Mouse (Mus musculus) urinary bladder, postnatal 10 days (tissue): ENCODE data around the gene Ugt1a9.
A peak's percentile ranks its signal among the peaks of the same experiment; 100 is the strongest.
"Not testable (repeated sequence)": the region's sequence is repeated elsewhere in the genome, so short reads cannot be mapped to it uniquely, and the experiment has no call there.

Source experiments
- DNase-seq: peaks from one replicate; pipeline ENCODE4 v3.0.0; 2022; ENCODE audit warnings: low spot score

Gene Ugt1a9

GRCm38 (mm10) chr1:88220336-88220735 is 149.7 kb downstream of the Ugt1a9 start:
- DNase-seq = no peak

DNA sequence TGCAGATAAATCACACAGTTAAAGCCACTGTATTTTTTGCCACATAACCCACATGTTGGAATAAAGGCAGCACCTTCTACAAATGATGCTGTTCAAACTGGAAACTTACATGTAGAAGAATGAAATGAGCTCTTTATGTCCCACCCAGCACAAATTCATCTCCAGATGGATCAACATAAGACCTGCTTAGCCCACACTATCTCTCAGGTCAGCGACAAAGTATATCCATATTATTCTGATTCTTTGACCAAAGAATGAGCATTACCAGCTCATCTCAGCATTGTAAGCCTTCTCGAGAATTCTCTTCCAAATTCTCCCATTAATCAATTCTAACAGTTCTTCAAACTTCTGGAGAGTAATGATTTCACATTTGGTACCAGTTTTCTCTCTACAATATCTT is 151.6 kb downstream of the Ugt1a9 start:
- DNase-seq = no peak

DNA sequence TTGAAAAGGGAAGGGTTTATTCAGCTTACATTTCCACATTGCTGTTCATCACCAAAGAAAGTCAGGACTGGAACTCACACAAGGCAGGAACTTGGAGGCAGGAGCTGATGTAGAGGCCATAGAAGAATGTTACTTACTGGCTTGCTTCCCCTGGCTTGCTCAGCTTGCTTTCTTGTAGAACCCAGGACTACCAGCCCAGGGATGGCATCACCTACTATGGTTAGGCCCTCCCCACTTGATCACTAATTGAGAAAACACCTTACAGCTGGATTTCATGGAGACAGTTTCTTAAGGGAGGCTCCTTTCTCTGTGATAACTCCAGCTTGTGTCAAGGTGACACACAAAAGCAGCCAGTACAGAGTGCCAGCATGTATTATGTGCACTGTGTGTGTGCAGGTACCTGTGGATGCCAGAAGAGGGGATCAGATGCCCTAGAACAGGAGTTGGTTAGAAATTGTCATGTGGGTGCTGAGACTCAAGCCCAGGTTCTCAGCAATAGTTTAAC is 152.5 kb downstream of the Ugt1a9 start:
- DNase-seq = not testable (repeated sequence)

- DNase-seq = no peak
Observed at GRCm38 (mm10) chr1:88223591-88223990, 153.0 kb downstream of the Ugt1a9 start.

DNA sequence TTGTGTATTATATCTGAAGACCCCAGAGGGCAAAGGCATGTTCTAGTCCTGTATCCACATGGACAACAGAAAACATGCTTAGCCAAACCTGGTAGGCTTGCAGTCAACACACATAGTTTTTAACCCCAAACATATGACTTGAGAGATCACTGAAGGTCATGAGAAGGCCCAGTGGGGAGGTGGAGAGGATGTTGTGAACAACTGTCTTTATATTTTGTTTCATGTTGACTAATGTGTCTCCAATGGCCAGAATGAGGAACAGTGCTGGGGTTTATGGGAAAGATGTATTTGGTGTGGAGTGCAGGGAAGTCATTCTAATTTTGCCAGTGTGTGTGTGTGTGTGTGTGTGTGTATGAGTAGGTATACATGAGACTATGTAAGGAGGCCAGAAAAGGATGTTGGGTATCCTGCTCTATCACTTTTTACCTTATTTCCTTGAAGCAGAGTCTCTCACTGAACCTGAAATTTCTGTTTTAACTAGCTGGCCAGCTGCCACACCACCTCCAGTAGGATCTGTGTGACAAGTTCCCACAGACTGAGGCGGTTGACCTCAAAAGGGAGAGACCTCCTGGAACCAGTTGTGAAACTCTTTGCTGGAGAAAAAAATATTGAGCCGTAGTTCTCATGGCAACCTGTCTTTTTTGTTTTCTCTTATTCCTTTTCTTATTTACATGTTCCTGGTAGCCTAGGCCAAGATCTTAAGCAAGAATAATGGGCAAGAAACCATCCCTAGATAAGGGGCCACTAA is 153.6 kb downstream of the Ugt1a9 start:
- DNase-seq = no peak

GRCm38 (mm10) chr1:88225301-88225700 is 154.7 kb downstream of the Ugt1a9 start:
- DNase-seq = not testable (repeated sequence)

- no peak for DNase-seq
Observed at GRCm38 (mm10) chr1:88225741-88226140, 155.1 kb downstream of the Ugt1a9 start.

DNA sequence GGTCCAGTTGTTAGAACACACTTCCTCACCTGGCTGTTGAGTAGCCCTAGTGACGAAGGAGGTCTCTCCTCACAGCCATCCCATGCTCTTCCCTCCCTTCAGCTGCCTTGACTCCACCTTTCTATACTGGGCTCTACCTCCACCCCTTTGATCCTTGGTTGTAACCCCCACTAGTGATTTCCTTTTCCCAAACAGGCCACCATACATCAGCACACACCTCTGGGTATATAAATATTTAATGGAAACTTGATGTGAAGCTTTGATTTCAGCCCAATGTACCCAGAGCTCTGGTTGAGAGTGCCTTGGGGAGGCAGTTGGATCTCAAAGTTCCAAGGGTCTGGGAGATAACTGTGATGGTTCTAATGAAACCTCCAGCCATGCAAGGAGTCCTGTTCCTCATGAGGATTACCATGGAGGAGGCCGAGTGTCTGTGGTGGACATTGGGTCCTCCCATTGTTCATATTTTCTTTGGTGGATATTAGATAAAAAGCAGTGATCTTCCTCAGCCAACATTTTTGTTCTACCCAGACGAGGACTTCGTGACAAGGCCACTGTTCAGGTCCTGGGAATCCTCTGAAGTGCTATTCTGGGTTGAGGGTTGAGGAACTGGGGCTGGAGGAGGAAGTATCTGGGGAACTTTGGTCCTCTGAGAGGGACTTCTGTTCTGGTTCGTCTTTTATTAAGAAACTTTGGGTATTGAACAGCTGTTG is 156.2 kb downstream of the Ugt1a9 start, which contains the start of gene Mroh2a:
Mroh2a (plus strand) TSS at position 317 of the 710 bp plus-strand sequence.
- peak; percentile 13 for DNase-seq

- DNase-seq = peak; percentile 12
Observed at GRCm38 (mm10) chr1:88227482-88227881, 156.9 kb downstream of the Ugt1a9 start.

- peak; percentile 23 for DNase-seq
Observed at GRCm38 (mm10) chr1:88228121-88228520, 157.5 kb downstream of the Ugt1a9 start.

- DNase-seq = peak; percentile 11
Observed at GRCm38 (mm10) chr1:88229566-88229965, 159.0 kb downstream of the Ugt1a9 start.

DNA sequence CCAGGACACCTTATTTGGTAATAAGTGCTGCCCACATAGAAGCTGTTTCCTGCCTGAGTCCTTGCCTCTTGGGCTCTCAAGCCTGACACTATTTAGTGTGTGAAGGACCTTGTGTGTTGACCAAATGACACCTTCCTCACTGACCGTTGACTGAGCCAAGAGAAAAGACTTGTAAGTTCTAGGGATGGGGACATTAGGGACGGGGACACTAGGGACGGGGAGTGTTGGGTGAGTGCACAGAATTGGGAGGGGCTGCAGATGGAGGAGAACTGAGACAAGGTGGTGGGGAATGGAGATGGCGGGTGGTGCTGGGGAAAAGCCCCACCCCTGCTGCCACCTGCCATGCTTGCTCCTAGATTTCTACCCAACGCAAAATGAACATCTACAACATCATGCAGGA is 159.4 kb downstream of the Ugt1a9 start:
- DNase-seq = peak; percentile 30

DNA sequence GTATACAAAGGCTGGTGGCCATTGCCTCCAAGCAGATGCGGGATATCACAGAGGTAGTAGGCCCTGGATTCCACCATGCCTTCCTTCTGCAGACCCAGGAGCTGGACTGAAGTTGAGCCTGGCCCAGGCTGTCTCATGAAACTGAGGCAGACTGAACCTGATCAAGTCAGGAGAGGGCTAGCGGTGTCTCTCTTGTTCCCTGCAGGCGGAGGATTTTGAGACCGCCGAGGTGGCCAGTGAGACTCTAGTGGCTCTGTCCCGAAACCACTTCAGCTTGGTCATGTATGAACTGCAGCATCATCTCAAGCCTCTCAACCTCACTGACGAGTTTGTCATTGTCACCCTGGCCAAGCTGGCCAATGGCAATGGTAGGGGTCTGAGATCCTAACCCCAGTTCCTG is 159.8 kb downstream of the Ugt1a9 start:
- DNase-seq = peak; percentile 33

DNA sequence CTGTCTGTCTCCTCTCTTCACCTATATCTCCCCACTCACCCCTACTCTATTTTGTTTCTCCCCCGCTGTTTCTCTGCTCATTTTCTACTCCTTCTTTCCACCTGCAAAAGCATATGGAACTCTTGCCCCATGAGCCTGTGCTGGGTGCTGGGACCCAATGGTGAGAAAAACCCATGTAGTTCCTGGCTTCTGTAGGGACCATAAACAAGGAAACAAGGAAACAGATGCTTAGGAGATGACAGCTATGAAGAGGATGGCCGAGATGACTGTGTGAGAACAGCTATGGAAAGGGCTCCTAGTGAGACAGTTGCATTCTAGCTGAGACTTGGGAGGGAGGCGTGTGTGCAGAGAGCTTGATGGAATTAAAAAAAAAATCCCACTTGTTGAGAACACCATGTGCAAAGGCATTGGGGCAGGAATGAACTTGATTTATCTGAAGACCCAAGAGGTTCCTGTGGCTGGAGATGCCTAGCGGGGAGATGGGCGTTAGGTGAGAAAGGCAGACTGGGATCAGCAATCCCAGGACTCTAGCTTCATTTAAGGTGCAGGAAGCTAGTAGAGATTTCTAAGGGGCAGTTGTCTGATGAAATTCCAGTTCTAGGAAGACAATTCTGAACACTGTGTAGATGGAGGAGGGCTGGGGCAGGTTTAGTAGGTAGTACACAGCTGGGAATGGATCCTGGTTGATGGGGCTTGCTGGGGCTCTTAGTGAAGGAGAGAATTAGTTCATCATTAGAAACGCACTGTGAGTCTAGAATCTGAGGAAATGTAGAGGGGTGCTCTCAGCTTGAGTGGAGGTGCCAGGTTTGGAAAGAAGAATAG is 160.6 kb downstream of the Ugt1a9 start:
- DNase-seq = peak; percentile 12

GRCm38 (mm10) chr1:88231803-88232499 is 161.4 kb downstream of the Ugt1a9 start:
- DNase-seq = peak; percentile 18

- peak; percentile 21 for DNase-seq
Observed at GRCm38 (mm10) chr1:88232664-88233380, 162.2 kb downstream of the Ugt1a9 start.

DNA sequence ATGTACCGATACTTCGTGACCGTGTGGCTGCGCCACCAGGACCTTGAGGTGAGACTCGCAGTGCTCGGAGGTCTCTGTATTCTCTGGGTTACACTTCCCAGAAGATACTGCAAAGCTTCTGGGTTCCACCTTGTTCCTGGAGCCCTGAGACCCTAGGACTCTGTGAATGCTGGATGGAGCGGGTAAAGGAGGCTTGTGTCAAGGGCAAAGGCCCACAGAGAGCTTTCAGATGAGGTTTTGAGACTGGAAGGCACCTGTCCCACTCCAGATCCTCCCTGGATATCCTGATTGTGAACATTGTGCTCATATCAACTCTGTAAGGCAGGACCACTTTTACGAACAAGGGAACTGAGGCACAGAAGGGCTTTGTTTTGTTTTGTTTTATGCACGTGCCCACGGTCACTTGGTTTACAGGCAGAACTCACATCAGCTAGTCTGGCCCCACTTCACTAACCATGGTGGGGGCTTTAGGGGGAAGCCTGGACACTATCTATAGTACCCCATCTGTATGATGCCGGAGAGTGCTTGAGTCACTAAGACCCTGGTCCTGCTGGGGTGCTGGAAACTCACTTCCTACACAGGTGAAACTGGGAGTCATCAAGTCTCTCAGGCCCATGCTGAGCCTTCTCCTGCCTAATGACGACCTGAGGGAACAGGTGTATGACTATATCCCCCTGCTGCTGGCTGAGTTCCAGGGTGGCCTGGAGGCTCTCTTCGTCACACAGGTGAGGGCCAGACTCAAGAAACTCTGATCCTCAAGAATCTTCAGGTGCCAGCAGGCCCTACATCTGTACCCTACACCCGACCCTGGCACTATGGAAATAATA is 163.0 kb downstream of the Ugt1a9 start:
- peak; percentile 65 for DNase-seq

DNA sequence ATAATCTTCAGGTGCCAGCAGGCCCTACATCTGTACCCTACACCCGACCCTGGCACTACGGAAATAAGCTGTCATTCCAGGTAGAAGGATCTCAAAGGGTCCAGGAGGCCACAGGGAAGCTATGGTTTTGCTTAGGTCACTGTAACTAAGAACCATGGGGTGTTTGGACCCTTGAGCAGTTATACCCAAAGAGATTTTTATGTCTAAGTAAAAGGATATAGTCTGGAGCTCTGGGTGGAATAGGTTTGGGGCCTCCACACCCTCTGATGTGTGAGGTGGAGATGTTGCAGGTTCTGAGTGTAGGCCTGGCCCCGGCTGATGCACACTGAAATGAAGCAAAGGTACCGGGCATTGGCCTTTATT is 163.6 kb downstream of the Ugt1a9 start:
- peak; percentile 11 for DNase-seq

GRCm38 (mm10) chr1:88234646-88235045 is 164.0 kb downstream of the Ugt1a9 start:
- DNase-seq = peak; percentile 30
